Mouse (Mus musculus): ENCODE data around the gene Dbp.
A peak's percentile ranks its signal among the peaks of the same experiment; 100 is the strongest.

The Dbp gene

DNA sequence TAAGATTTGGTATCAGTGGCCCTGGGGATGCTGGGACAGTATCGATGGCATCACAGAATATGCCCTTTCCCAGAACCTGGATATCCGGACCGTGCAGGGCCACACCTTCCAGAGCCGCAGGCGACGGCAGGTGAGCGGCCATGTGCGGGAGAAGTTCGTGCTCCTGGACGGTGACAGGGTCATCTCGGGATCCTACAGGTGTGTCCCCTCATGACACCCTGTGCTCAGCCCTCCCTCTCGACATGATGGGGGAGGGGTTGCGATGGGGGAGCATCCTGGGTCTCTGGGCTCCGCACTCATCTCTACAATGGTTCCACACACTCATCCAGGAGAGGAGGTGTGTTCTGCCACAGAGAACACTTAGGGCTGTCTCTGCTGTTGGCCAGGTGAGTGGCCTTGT, 18.9 kb downstream of the Dbp start:
- no peak for DNase-seq (ENCODE audit: low read depth, low spot score)

DNA sequence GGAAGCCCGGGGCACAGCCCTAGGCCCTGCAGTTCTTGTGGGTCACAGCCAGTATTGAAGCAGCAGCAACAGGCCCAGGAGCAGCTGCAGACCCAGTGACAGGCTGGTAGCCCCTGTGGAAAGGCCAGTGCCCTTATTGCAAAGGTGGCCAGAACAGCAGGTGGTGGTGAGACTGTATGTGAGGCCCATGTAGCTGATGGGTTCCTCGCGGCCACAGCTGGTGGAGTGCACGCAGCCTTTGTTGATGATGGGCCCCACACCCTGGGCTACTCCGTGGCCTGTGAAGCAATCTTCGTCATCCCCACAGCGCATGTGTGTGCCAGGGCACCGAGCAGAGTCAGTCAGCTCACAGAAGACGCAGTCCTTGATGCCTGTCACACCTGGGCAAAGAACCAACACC, 20.3 kb downstream of the Dbp start:
- DNase-seq (ENCODE audit: low read depth, low spot score) = no peak

DNA sequence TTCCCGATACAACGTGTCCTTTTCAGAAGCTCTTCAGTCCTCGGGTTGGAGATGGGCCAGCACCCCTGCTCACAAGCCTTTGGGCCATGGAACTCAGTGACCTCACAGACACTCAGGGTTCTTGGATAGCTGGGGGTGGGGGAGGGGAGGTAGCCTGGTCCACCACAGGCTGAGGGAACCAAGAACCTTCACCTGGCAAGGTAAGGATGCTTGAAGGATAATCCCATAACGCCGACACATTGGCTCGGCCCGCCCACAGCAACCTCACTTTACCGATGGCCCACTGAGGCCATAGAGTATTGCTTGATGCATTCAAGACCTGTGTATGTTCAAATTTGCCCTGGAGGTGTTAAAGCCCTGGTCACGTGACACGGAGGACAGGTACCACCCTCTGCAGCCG, 20.8 kb downstream of the Dbp start, which contains the start of gene Spaca4:
Gene Spaca4 (minus strand): TSS at position 101 of the 400 bp plus-strand sequence.
- no peak for DNase-seq (ENCODE audit: low read depth, low spot score)

DNA sequence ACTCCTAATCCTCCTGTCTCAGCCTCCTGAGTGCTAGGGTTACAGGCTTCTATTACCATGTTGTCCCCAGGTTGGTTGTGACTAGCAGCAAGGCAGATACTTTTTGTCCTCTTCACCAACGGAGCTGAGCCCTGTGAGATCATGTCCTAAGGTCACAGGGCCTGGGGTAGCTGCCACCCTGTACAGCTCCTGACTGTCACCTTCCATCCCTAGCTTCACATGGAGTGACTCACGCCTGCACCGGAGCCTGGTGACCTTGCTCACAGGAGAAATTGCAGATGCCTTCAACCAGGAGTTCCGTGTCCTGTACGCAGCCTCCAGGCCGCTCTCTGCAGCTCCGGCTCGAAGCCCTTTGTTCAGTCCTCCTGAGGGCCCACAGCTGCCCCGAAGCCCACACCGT, 21.5 kb downstream of the Dbp start:
- DNase-seq (ENCODE audit: low read depth, low spot score) = no peak

DNA sequence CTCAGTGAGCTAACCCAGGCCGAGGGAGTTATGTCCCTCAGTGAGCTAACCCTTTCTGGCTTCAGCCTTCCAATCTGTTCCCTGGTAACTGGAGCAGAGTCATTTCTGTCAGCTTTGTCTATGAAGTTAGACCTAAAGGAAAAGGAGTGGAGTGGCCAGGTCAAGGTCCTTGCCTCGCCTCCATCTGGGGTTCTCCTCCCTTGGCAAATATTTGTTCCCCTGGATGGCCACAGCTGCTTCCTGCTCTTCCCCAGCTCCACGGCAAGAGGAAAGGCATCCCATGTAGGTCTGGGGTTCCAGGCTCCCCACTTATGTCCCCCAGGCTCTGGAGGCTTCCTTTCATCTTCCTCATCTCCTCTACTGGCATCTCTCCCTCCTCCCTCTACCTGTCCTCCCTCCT, 22.7 kb downstream of the Dbp start:
- no peak for DNase-seq (ENCODE audit: low read depth, low spot score)

DNA sequence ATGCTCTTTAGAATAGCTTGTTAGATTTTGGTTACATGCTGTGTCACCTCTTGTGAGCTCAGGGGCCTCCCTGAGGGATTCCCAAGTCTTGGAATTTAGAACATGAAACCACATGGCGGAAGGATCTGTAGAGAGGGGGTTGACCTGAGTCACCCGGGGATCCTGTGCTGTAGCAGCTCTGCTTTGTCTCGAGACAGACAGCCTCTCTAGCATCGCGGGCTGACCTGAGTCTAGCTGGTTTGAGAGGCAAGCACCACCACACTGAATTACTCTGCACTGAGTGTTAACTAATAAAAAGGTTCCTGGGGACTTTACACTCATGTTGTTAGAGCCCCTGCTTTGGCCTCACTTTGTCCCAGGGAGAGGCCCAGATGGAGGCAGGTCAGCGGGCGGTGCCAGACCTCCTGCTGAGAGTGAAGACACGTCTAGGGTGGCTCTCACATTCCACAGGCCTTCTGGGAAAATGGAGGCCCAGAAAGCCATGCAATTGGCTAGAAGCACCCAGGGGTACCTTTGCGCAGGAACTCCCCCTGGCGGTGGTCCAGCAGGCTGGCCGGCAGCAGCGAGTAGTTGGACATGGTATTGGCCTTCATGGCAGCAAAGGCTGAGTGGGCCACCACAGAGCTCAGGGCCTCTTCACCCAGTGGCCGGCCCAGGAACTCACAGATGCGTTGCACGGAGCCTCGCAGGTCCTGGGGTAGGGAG, 26.0 kb downstream of the Dbp start:
- no peak for DNase-seq (ENCODE audit: low read depth, low spot score)

DNA sequence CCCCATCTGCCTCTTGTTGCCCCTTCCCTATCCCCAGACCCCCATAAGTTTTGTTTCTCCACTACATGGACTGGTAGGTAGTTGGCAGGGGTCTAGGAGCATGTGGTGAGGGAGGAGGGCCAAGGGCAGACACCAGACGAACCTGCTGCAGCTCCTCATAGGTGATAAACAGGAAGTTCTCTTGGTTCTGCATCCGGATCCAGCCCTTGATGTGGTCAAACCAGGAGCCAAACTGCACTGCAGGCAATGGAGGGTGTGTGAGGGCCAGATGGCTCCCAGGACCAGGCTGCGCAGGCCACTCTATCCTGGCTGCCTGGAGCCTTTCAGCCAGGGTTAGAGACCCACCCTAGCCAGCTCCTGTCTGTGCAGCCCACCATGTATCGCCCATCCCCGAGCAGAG, 28.6 kb downstream of the Dbp start:
- DNase-seq (ENCODE audit: low read depth, low spot score) = no peak

DNA sequence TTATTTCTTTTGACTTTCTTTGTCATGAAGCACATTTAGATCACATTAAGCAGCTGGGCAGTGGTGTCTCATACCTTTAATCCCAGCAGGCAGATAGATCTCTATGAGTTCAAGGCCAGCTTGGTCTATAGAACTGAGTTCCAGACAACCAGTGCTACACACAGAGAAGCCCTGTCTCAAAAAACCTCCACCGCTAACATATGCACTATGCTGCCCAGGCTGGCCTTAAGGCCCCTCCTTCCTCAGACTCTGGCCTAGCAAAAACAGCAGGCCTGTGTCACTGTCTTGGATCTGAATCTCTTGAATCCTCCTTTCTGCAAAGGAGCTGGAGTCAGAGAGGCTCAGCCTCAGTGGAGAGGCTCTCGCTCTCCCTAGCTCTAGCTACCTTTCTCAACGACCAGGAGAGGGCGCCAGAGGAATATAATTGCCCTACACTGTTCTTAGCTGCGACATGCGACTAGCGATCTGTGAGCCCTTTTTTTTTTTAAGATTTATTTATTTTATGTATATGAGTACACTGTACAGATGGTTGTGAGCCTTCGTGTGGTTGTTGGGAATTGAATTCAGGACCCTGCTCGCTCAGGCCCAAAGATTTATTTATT, 34.4 kb downstream of the Dbp start:
- peak; percentile 94 for DNase-seq (ENCODE audit: low read depth, low spot score)

DNA sequence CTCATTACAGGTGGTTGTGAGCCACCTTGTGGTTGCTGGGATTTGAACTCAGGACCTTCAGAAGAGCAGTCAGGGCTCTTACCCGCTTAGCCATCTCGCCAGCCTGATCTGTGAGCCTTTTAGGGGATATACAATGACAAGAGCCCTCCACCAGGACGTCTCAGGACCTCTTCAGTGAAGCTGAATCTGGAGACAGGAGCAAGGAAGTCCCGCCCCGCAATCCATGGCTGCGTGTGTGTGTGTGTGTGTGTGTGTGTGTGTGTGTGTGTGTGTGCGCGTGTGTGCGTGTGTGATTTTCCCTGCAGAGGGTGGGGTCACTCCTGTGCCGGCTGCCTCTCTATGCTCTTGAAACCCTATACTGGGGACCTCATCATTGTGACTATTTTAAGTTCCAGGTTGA, 34.9 kb downstream of the Dbp start:
- DNase-seq (ENCODE audit: low read depth, low spot score) = no peak

DNA sequence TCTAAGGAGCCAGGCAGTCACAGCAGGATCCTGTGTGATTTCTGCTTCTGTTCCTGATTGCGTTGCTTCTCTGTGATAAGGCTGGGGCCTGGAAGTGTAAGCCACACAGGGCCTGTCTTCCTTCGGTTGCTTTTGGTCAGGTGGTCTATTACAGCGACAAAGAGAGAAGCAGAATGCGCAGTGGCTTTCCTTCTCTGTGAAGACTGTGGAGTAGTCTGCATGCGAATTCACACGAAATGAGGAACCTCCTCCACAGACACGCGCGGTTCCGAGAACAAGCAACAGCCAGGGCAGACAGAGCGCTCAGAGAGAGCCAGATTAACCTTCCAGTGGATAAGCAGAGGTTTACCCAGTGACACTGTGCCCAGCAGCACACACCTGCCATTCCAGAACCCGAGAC, 36.4 kb downstream of the Dbp start:
- DNase-seq (ENCODE audit: low read depth, low spot score) = peak; percentile 59

DNA sequence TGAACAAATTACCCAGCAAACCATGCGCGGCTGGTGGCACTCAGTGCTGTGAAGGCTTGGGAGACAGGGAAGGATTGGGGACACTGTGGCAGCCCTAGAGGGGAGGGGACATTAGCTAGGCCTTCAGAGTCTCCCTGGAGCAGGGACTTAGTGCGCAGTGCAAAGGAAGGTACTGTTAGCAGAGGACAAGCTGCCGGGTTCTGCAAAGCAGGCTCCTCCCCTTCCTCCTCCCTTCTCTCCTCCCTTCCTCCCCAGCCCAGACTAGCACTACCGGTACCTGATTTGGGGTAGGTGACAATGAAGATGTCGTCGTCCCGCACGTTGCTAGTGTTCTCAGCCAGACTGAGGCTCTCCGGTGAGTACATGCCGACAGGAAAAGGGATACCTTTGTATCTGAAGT, 36.9 kb downstream of the Dbp start:
- peak; percentile 89 for DNase-seq (ENCODE audit: low read depth, low spot score)

DNA sequence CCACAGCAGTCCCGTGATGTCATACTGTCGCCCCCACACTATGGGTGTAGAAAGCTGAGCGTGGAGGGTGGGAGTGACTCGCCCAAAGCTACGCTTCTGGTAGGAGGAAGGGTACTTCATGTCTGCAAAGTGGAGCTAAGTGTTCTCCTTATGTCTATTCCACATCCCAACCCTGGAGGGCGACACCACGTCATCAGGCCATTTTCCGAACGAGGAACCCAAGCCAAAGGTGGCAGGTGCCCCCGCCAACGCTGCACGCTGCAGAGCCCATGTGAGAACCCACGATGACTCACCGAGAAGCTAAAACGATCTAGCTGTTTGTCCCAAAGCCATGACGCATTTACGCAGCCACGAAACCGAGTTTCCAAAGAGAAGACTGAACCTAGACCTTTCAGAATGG, 37.5 kb downstream of the Dbp start:
- DNase-seq (ENCODE audit: low read depth, low spot score) = peak; percentile 95

DNA sequence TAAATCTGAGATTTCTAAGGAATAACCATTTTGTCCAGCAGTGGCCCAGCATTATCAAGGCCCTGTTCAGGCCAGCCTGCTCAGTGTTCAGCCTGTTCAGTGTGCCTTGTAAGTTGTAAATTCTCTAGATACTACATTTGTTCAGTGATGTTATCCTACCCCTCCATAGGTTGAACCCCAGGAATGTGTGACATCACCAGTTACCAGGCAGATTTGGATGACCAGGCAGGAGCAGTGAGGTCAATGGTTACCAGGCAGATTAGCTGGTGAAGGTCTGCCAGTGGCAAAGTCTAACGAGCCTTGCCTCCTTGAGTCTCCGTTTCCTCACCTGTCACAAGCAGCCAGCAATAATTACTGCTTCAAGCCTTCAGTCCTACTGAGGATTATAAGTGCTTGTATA, 39.5 kb downstream of the Dbp start:
- DNase-seq (ENCODE audit: low read depth, low spot score) = peak; percentile 90

DNA sequence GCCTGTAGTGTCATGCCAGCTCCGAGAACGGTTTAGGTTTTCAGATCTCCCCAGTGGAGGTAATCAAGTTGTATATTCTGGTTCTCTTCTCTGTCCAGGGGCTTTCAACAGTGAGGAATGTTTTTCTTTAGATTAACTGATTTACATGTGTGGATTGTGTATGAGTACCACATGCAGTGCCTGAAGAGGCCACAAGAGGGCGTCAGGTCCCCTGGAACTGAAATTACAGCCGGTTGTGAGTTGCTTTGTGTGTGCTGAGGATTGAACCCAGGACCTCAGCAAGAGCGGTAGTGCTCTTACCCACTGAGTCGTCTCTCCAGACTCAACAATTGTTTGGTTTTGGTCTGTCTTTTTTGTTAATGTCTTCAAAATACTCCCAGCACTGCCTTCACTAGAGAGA, 41.6 kb downstream of the Dbp start:
- DNase-seq (ENCODE audit: low read depth, low spot score) = no peak

DNA sequence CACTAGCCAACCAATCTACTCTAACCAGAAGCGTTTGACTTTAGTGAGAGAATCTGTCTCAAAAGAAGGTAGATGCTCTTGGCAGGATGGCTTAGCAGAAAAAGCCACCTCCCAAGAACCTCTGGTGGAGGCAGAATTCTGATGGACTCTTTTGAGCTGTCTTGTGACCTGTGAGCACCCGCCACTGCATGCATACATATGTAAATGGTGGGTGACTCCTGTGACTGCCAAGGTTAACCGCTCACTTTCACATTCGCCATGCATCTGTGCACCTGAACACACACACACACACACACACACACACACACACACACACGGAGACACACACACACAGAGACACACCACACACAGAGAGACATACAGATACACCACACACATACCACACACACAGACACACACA, 42.6 kb downstream of the Dbp start:
- no peak for DNase-seq (ENCODE audit: low read depth, low spot score)

DNA sequence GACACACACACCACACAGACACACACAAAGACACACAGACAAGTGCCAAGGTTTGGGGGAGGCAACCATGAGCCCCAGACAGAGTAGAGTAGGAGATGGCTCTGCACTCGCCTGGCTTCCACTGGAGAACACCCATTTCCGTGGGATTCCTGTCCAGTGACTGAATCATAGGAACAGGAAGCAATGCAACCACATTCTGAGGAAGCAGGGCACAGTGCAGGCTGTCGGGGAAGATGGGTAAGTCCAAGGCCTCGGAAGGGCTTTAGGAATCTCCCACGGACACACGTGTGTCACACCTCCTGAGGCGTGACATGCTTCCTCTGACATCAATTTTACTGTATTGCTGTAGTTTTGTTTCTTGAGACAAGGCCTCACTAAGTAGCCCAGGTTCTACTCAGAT, 43.2 kb downstream of the Dbp start:
- no peak for DNase-seq (ENCODE audit: low read depth, low spot score)

DNA sequence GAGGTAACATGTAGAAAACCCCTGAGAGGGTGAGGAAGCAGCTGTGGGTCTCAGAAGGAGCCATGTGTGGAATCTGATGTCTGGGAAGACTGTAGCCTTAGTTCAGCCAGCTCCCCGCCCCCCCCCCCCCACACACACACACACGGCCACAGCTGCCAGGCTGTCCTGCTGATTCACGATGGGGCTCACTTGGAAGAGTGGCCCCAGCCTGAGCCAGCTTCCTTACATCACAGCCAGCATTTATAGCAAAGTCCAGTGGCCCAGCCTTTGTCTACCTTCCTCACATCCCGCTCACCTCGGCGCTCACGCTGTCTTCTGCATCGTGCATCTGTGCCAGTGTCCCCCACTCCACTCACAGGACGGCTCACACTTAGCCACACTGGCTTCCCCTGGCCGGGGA, 44.5 kb downstream of the Dbp start:
- DNase-seq (ENCODE audit: low read depth, low spot score) = peak; percentile 51

DNA sequence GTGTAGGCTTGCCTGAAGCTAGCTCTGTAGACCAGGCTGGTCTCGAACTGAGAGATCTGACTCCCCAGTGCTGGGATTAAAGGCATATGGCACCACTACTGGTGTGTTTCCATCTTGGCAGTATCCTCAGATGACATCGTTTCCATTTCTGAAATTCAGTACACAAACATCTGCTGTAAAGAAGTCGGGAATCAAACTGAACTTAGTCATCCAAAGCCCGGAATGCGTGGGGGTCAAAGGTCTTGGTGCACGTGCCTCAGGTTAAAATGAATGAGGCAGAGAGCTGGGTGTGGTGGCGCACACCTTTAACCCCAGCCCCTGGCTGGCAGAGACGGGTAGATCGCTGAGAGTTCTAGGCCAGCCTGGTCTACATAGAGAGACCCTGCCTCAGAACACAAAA, 45.3 kb downstream of the Dbp start:
- no peak for DNase-seq (ENCODE audit: low read depth, low spot score)

DNA sequence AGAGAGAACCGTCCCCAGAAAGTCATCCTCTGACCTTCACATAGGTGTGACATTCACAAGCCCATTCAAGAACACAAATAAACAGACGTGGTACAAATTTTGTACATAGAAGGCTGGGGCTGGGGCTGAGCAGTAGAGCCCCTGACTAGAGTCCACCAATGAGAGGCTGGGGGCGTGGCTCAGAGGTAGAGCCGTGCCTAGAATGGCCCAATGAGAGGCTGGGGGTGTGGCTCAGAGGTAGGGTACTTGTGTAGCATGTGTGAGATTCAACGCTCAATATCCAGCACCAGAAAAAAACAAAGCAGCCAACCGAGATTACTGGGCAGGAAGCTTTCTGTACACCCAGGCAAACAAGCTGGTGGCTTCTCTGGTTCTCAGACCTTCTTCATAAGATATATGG, 50.8 kb downstream of the Dbp start:
- DNase-seq (ENCODE audit: low read depth, low spot score) = no peak

DNA sequence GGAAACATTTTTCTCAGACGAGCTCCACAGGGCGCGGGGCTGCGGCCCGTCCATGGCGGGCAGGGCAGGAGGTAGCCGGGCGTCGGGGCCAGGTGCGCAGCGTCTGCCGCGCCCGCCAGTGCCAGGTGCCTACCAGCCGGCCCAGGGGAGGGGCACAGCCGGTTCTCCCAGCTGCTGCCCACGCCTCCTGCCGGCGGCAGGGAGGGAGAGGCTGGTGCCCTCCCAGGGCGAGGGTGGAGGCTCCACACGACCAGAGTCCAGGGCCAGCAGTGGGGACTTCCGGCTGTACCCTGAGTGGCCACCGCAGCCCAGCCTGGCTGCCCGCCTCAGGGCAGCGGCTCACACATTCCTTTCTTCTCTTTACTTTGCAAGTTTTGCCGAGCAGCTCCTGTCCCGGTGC, 54.5 kb downstream of the Dbp start:
- no peak for DNase-seq (ENCODE audit: low read depth, low spot score)
